Mouse (Mus musculus) mesoderm, embryonic 11.5 days (tissue): ENCODE data around the gene Nxph4.
A peak's percentile ranks its signal among the peaks of the same experiment; 100 is the strongest.

Experiments
- DNase-seq: peaks from one replicate; pipeline ENCODE4 v3.0.0-alpha.2; 2012; ENCODE audit warnings: low read depth, low spot score

The Nxph4 gene

GRCm38 (mm10) chr10:127515983-127516459, 18.3 kb downstream of the Nxph4 start:
- DNase-seq = no peak

- DNase-seq = no peak
Measured at GRCm38 (mm10) chr10:127515271-127515982, 18.9 kb downstream of the Nxph4 start.

DNA sequence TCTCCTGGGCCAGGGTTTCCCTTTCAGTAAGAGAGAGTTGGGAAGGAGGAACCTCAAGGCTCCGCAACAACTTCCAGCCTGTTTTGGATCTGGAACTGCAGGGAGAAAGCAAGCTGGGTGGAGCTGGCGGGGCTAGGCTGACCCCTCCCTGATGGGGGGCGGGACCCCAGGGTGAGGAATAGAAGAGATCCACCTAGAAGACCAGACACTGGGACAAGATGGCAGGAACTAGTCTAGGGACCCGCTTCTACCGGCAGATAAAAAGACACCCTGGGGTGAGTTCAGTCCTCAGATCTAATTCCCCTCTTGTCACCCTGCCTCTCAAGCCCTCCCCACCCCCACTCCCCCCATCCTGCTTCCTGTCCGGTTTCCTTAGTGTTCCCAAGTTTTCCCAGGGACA, 19.6 kb downstream of the Nxph4 start, which contains the start of gene Ndufa4l2:
TSS of gene Ndufa4l2 (plus strand) at position 204 of the 400 bp plus-strand sequence.
- no peak for DNase-seq

DNA sequence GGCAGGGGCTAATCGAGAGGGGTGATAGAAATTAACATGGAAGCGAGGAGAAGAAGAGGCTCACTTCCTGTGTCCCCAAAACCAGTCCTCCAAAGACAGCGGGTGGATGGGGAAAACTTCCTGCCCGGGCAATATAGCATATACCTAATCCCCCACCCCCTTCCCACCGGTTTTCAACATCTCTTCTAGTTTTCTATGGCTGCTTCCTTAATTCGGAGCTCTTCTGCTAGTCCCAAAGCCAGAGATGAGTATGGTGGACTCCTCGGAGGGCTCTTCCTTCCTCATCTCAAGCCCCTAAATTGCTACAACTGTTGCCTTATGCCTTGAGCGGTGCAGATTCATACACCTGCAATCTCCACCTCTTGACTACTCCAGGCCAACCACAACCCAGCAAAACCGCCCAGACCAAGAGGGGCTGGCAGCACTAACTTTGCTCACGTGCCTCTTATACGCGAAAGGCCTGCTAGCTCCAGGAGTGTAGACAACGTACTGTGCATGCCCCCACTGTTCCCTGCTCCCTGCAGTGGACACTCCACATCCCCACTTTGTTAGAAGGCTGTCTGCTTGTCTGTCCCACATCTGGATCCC, 20.2 kb downstream of the Nxph4 start:
- DNase-seq = no peak

- DNase-seq = no peak
Measured at GRCm38 (mm10) chr10:127513501-127514091, 20.8 kb downstream of the Nxph4 start.

- DNase-seq = peak; percentile 95
Measured at GRCm38 (mm10) chr10:127512813-127513212, 21.5 kb downstream of the Nxph4 start.

- no peak for DNase-seq
Measured at GRCm38 (mm10) chr10:127512307-127512666, 22.1 kb downstream of the Nxph4 start.

DNA sequence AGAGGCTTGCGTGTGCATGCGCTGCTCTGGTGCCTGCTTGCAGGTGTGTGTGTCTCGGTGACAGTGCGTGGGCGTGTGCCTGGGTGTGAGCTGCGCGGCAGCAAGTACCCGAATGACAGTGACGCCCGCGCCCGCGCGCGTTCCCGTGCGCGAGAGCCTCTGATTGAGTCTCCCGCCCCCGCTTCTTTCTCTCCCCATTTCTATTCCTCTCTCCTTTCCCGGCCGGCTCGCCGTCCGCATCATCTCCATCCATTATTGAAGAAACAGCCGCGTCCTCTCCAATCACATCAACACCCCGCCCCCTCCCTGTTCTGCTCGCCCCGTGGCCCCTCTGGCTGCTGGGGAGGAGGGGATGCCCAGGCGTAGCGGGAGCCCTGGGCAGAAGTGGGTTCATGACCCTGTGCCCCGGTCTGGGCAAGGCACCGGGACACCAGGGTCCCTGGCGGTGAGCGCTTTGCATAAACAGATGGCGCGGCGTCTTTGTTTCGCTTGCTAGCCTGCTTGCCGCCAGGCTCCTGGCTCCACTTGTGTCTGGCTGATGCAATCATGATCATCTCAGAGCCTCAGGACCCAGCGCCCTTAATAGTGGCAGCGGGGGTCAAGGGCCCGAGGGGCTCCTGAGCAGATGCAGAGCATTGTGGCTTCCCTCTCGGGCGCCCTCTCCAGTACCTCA, 22.6 kb downstream of the Nxph4 start:
- no peak for DNase-seq

DNA sequence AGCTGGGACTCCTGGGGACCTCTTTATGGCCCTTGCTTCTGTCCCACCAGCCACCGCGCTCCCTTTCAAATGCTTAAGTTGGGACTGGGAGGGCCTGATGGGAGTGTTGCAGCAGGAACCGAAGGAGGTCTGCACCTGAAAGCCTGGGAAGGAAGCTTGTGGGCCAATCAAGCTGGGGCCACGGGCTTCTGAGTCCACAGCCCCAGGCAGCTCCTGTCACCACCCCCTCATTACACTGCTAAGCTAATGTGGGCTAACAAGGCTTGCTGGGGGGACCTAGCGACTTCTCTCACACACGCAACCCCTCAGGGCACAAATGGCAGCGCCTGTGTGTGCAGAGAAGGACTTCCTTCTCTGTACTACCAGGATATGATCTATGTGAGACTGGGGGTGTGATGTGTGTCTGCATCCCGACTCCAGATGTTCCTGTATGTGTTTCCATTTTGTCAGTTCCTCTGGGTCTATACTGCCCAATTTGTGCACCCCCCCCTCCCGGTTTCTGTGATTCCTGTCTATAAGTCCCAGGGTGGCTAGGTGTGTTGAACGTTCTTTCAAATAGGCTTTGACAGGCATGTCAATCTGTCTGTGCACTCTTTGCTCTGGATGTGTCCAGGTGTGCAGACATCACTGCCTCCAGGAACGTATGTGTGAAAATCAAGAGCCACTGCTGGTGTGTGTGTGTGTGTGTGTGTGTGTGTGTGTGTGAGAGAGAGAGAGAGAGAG, 23.3 kb downstream of the Nxph4 start:
- DNase-seq = no peak

DNA sequence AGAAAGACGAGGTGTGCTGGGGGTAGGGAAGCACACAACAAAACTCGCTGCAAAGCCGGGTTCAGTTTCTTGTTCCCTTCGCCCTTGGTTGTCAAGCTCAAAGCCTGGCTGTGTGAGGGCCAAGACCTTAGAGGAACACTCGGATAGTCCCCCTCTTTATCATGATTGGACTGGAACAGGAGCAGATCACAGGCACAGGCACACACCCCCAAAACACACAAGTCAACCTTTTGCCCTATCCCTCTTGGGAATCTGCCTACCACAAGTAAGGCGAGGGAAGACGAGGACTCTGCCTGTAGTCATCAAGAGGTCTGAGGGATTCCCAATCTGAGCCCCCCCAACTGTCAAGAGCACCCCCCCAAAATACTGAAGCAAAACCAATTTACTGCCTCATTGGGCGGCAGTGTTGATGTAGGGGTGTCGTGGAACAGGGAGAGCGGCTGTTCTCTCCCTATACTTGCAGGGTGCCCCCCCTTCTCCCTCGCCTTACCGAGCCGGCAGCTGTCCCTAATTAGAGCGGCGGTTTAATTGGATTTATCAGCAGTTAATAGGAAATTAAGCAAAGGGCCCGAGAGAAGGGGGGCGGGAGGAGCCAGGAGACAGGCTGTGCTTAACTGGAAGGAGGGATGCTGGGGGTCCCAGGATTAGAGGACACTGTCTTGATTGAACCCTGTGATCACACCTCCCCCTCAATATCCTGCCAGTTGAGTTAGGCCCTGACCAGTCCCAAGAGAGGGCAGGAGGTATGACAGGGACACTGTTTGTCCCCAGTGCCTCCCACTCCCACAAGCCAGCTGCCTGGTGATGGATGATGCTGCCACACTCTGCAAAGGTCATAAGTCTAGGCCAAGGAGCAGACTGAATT, 24.3 kb downstream of the Nxph4 start:
- no peak for DNase-seq

DNA sequence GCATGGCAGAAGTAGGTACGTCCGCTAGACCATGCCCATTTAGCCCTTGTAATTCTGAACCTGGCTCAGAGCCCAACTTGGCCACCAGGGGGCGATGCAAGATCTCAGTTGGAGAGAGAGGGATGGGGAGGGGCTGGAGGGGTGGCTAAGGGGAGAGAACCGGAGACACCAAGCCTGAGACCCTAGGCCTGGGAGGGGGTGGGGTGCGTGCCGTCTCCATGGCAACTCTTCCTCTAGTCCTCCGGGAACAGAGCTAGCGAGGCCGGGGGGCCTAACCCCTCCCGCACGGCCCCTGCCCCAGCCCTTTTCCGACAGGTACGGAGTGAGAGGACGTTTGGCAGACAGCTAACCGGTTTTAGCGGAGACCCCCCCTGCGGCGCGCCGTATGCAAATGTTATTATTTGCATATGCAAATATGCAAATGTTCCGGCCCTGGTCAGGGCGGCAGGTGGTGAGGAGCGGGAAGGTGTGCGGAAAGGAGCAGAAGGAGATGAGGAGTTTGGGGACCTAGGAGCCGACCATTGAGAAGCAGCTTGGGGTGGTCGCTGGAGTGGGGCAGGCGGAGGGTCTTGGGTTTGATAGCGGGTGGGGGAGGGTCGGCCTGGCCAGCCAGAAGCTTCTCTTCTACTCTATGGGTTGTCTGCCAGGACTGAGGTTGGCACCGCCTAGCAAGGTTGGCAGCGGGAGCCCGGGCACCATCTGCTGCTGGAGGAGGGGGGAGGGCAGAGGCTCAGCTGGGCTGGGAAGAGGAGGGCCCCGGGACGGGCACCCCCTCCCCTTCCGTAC, 25.1 kb downstream of the Nxph4 start:
- DNase-seq = peak; percentile 96

GRCm38 (mm10) chr10:127508239-127508638, 26.1 kb downstream of the Nxph4 start:
- DNase-seq = peak; percentile 82

DNA sequence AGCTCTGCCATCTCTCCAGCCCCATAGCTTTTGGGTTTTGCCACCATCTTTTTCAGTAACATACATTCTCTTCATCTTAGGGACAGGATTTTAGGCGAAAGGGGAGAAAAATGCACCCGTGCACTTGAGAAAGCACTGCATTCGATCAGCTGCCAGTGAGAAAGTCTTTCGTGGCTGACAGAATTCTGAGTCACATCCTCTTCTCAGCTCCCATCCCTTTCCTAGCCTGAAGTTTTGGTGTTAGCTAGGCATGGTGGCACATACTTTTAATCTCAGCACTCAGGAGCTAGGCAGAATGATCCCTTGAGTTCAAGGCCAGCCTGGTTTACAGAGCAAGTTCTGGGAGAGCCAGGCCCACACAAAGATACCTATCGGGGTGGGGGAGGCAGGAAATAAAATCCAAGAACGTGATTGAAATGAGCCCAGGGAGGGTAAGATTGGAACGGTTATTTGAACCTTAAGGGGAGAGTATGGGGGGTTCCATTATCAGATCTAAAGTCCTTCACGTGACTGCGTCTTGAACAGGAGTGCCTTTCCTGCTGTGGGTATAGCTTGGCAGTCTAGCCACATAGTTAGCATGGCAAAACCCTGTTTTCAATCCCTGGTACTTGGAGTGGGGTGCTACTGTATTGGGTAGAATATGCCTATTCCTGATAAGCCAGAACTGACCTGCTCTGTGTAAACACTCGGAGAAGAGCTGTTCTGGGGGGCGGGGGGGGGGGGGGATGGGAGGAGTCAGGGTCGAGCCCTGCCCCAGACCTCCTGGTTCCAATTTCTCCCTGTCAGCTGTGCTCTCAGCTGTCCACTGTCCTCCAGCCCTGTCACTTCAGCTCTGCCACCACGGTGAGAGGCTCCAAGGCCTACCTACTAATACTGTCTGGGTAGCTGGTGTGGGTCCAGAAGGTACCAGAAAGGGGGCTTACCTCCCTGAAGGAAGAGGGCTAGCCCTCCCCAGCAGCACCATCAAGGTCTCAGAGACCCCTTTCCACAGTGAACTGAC, 33.2 kb downstream of the Nxph4 start, which contains the start of gene Stac3:
TSS of gene Stac3 (plus strand) at position 793 of the 1,000 bp plus-strand sequence.
- no peak for DNase-seq

DNA sequence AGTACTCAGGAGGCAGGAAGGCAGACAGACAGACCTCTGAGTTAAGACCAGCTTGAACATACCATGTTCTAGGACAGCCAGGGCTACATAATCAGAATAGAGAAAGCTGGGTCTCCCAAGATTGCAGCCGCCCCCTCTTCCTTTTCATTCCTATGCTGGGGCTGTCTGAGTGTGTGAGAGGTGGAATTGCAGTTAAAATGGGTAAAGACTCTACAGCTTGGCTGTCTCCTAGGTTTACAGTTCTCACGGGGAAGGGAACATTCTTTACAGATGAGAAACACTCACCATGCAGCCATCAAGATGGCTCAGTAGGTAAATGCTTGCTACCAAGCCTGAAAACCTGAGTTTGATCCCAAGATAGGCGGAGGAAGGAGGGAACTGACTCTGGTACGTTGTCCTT, 34.3 kb downstream of the Nxph4 start:
- no peak for DNase-seq

GRCm38 (mm10) chr10:127499516-127499915, 34.8 kb downstream of the Nxph4 start:
- DNase-seq = no peak

DNA sequence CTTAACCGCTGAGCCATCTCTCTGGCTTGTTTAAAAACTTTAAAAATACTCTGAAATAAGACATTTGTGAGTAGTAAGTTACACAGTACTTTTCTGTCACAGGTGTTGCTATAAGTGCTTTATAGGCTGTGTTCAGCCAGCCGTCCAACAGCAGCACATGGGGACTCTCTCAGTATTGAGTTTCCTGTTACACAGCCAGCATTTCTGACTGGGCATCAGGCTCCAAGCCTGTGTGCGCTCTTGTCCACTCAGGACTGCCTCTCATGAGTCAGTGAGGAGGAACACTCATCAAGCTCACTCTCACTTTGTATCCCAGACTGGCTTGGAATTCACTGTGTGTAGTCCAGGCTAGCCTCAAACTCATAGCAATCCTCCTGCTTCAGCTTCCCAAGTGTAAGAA, 38.2 kb downstream of the Nxph4 start:
- no peak for DNase-seq

DNA sequence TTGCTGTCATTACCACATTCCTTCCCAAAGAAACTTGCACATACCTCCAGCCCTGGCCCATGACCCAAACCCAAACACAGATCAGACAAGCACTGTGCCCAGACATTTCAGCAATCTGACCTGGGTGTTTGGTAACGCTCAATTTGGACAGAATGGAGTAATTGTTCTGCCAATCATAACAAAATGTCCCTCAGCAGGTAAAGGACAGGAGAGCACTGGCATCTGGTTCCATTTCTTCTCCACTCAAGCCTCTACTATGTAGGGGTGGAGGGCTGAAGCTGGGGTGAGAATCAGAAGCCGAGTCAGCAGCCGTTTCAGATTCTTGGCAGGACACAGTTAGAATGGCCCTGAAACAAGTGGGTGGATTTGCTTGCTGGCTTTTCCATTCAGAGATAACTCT, 42.2 kb downstream of the Nxph4 start:
- no peak for DNase-seq

- DNase-seq = no peak
Measured at GRCm38 (mm10) chr10:127491128-127491512, 43.2 kb downstream of the Nxph4 start.
